In the genomic region with DNA sequence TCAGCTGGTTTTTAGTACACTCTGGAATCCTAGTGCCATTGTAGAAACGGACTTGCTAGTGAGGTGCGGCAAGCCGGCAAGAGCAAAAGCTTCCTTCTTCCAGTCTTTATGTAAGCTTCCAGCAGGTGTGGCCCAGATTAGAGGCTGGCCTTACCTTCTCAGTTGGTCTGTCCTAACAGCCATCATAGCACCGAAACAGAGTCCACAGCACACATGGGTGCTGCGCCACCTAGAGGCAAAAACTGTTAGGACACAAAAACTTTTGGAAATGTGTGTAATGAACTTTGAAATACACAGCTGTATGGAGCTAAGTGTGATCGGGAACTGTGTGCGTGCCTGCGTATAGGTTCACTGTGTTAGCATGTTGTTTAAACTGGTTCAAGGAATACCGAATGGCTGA, we compare ENCODE assay signal across 10 mouse cellular contexts. TPM values are rescaled to one million over a fixed set of nuclear protein-coding genes. Genes with fewer than 3 reads are reported as not detected.
DNase-seq lines count a peak whose midpoint lies in the region; TF ChIP-seq lines count a peak whose summit lies in the region.
"Not testable (repeated sequence)": the region's sequence is repeated elsewhere in the genome, so short reads cannot be mapped to it uniquely, and the experiment has no call there.
"Had no signal": no experiment of that assay in that cellular context is flagged by ENCODE, and none has a peak within 500 bp of the region (broad histone marks: within the 10 kb centered on the region; RNA-seq: fewer than 3 reads in every experiment).

TSS of gene Apol7a (minus strand) at position 84 of the 400 bp plus-strand sequence.

- not testable (repeated sequence) for H3K27me3 ChIP-seq in testis, adult 2 months (ENCODE audit: control insufficient read depth, insufficient read depth, low read length)

- not testable (repeated sequence) for H3K4me1 ChIP-seq in cortical plate, adult 2 months (ENCODE audit: control insufficient read depth, insufficient read depth, low read length); testis, adult 2 months (ENCODE audit: control insufficient read depth, insufficient read depth, low read length)

- peak; percentile 42 for TF ChIP-seq CTCF in cortical plate, adult 2 months (IDR thresholded peaks at IDR 0.05; ENCODE audit: extremely low read depth, insufficient read depth, low read length)
- peak; percentile 52 for TF ChIP-seq CTCF in gastrocnemius, adult 2 months (IDR thresholded peaks at IDR 0.05)
- TF ChIP-seq CTCF in left cerebral cortex, adult 2 months (IDR thresholded peaks at IDR 0.05): peak; percentile 48
- peak; percentile 32; the same call in 1 of the 2 replicates for TF ChIP-seq CTCF in testis, adult 2 months (IDR thresholded peaks at IDR 0.05; ENCODE audit: control insufficient read depth, insufficient read depth, insufficient replicate concordance, low read depth, low read length)

- intact Hi-C loops in gastrocnemius, adult 2 months (cut with DNase I); left cerebral cortex, adult 2 months (cut with DNase I): not testable (repeated sequence)

- DNase-seq in A20 (ENCODE audit: low read depth, low spot score): peak; percentile 43
- DNase-seq in ZHBTc4 (ENCODE audit: low read depth, low spot score): peak; percentile 85
- DNase-seq in gastrocnemius, adult 2 months: peak; percentile 48
- peak; percentile 10 for DNase-seq in hindlimb bud, embryonic 11.5 days (ENCODE audit: extremely low spot score, low read depth, low spot score)
- not testable (repeated sequence) for DNase-seq in left cerebral cortex, adult 2 months (ENCODE audit: extremely low spot score in 1 of 2, low spot score in 2 of 2)
- peak; percentile 53 for DNase-seq in lung, postnatal 36 days

- H3K36me3 ChIP-seq in testis, adult 2 months (ENCODE audit: control insufficient read depth, insufficient read depth, low read length): not testable (repeated sequence)

- H3K27ac ChIP-seq in cortical plate, adult 2 months (ENCODE audit: insufficient read depth, low read length); gastrocnemius, adult 2 months; left cerebral cortex, adult 2 months; testis, adult 2 months (ENCODE audit: control insufficient read depth, insufficient read depth, low read depth, low read length): not testable (repeated sequence)

- not testable (repeated sequence) for H3K4me3 ChIP-seq in cortical plate, adult 2 months (ENCODE audit: insufficient read depth, low read length); gastrocnemius, adult 2 months; left cerebral cortex, adult 2 months; testis, adult 2 months (ENCODE audit: control insufficient read depth, low read depth, low read length)

- not testable (repeated sequence) for TF ChIP-seq POLR2A in cortical plate, adult 2 months (IDR thresholded peaks at IDR 0.05; ENCODE audit: extremely low read depth, insufficient read depth, low read length); testis, adult 2 months (IDR thresholded peaks at IDR 0.05; ENCODE audit: control insufficient read depth, low read depth, low read length)

RNA-seq across cellular contexts. Expression of gene Apol7a, which starts in this region (rescaled TPM):
- 1.1 and 1.2 TPM in 2 replicates for polyA plus RNA-seq in cortical plate, adult 2 months (2012; rRNA removed)
- 1 to 10 TPM in 1 of 2 experiments, under 1 TPM in 1; 0.31 to 1.2 TPM for total RNA-seq in gastrocnemius, adult 2 months (2021)
- total RNA-seq in left cerebral cortex, adult 2 months (2021): under 1 TPM; 0.30 to 0.32 TPM
- 0.10 TPM in 1 of 2 replicates, not detected in the other for polyA plus RNA-seq in testis, adult 2 months (2012; rRNA removed)
- polyA plus RNA-seq: forebrain, embryonic 10.5 days; hindbrain, embryonic 12.5 days had no signal
